Mouse (Mus musculus): ENCODE measurements around the gene Otogl. TPM values are rescaled to one million over a fixed set of nuclear protein-coding genes. Genes with fewer than 3 reads are reported as not detected.

Gene Otogl
- total and polyA plus RNA-seq, 2 experiments from 2014 or later: 0.04 to 0.22 TPM

GRCm38 (mm10) chr10:107792491-107792890 is 119.4 kb downstream of the Otogl start:
- H3K4me3 ChIP-seq (ENCODE audit: low read depth, low read length): no peak overlapping the region
- WGBS: 81% methylated on average over 3 of the region's 3 CpGs
- no peaks in the 10 kb centered on the region for H3K36me3 ChIP-seq (ENCODE audit: insufficient read depth, low read length)
- no peak overlapping the region for H3K4me2 ChIP-seq (ENCODE audit: low read depth, low read length, poor library complexity, severe bottlenecking)
- H3K9me3 ChIP-seq (ENCODE audit: low read length): no peaks in the 10 kb centered on the region
- H3K4me1 ChIP-seq (ENCODE audit: insufficient read depth, low read length): no peaks in the 10 kb centered on the region
- DNase-seq (ENCODE audit: low spot score): no peak
- H3K27ac ChIP-seq (ENCODE audit: low read depth, low read length): no peak overlapping the region
- no peak overlapping the region for H3K9ac ChIP-seq (replicated peaks; ENCODE audit: low read length, poor library complexity, severe bottlenecking)
- ATAC-seq (ENCODE audit: low FRiP score): no peak
- H3K27me3 ChIP-seq (ENCODE audit: insufficient read depth, low read length): no peaks in the 10 kb centered on the region
- TF ChIP-seq CTCF (IDR thresholded peaks at IDR 0.05): no peak

- Histone ChIP-seq H3K4me3 (ENCODE audit: low read depth, low read length) (no peak overlapping the region), H3K27me3 (ENCODE audit: insufficient read depth, low read length) (no peaks in the 10 kb centered on the region), H3K9ac (replicated peaks; ENCODE audit: low read length, poor library complexity, severe bottlenecking) (no peak overlapping the region), H3K27ac (ENCODE audit: low read depth, low read length) (no peak overlapping the region), H3K4me2 (ENCODE audit: low read depth, low read length, poor library complexity, severe bottlenecking) (no peak overlapping the region), H3K36me3 (ENCODE audit: insufficient read depth, low read length) (no peaks in the 10 kb centered on the region), H3K4me1 (ENCODE audit: insufficient read depth, low read length) (no peaks in the 10 kb centered on the region), H3K9me3 (ENCODE audit: low read length) (no peaks in the 10 kb centered on the region)
- ATAC-seq (ENCODE audit: low FRiP score): no peak
- no peak for DNase-seq (ENCODE audit: low spot score)
- TF ChIP-seq CTCF (IDR thresholded peaks at IDR 0.05): no peak
- WGBS: 81% methylated on average over 2 of the region's 2 CpGs
These were observed 132.4 kb downstream of the Otogl start for GRCm38 (mm10) chr10:107779548-107779947.

- Histone ChIP-seq H3K27me3 (ENCODE audit: insufficient read depth, low read length) (no peaks in the 10 kb centered on the region), H3K4me2 (ENCODE audit: low read depth, low read length, poor library complexity, severe bottlenecking) (no peak overlapping the region), H3K9ac (replicated peaks; ENCODE audit: low read length, poor library complexity, severe bottlenecking) (no peak overlapping the region), H3K36me3 (ENCODE audit: insufficient read depth, low read length) (no peaks in the 10 kb centered on the region), H3K4me1 (ENCODE audit: insufficient read depth, low read length) (no peaks in the 10 kb centered on the region), H3K9me3 (ENCODE audit: low read length) (no peaks in the 10 kb centered on the region), H3K27ac (ENCODE audit: low read depth, low read length) (no peak overlapping the region), H3K4me3 (ENCODE audit: low read depth, low read length) (no peak overlapping the region)
- 58% methylated on average over 1 of the region's 1 CpGs for WGBS
- DNase-seq (ENCODE audit: low spot score) (no peak), ATAC-seq (ENCODE audit: low FRiP score) (no peak)
- TF ChIP-seq CTCF (IDR thresholded peaks at IDR 0.05): no peak
These were observed 152.3 kb downstream of the Otogl start for GRCm38 (mm10) chr10:107759624-107760023.

GRCm38 (mm10) chr10:107753471-107753870 is 158.5 kb downstream of the Otogl start:
- WGBS: 96% methylated on average over 3 of the region's 3 CpGs
- TF ChIP-seq CTCF (IDR thresholded peaks at IDR 0.05): no peak
- no peak for ATAC-seq (ENCODE audit: low FRiP score)
- Histone ChIP-seq H3K27me3 (ENCODE audit: insufficient read depth, low read length) (no peaks in the 10 kb centered on the region), H3K9ac (replicated peaks; ENCODE audit: low read length, poor library complexity, severe bottlenecking) (no peak overlapping the region), H3K27ac (ENCODE audit: low read depth, low read length) (no peak overlapping the region), H3K36me3 (ENCODE audit: insufficient read depth, low read length) (no peaks in the 10 kb centered on the region), H3K4me3 (ENCODE audit: low read depth, low read length) (no peak overlapping the region), H3K4me2 (ENCODE audit: low read depth, low read length, poor library complexity, severe bottlenecking) (no peak overlapping the region), H3K4me1 (ENCODE audit: insufficient read depth, low read length) (no peaks in the 10 kb centered on the region), H3K9me3 (ENCODE audit: low read length) (no peaks in the 10 kb centered on the region)
- no peak for DNase-seq (ENCODE audit: low spot score)

DNA sequence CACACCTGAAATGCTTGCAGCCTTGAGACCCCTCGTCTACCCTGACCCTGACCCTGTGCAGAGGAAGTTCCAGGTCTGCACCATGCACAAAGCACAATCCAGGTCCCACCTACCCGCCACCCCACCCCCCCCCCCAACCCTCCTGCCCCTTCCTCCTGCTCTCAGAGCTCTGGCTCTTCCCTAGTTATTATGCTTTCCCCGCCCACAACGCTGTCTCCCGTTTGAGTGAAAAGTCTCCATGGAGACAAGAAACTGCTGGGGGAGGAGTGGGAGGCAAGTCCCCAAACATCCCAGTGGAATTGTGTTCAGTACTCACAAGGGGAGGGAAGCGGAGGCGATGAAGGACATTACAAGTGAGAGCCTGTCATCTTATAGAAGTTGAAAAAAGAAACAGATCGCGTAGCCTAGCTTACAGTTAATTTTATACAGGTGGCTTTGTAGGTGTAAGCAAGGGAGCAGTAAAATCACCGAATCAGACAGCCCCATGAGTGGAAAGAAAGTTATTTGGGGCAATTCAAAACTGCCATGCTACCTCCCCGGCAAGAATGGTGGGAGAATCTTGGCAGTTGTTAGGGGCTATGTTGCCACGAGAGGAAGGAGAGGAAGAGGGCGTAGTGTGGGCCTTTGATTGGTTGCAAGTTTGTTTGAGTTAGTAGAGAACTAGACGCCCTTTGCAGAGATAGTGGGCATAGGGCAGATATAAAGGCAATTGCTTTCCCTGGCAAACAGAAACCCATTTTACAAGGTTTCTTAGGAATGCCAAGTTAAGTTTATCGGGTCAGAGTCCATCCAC is 159.4 kb downstream of the Otogl start:
- peak; percentile 54 for DNase-seq (ENCODE audit: low spot score)
- peak overlapping the region; percentile 40 for H3K4me2 ChIP-seq (ENCODE audit: low read depth, low read length, poor library complexity, severe bottlenecking)
- no peak for TF ChIP-seq CTCF (IDR thresholded peaks at IDR 0.05)
- no peaks in the 10 kb centered on the region for H3K9me3 ChIP-seq (ENCODE audit: low read length)
- no peaks in the 10 kb centered on the region for H3K36me3 ChIP-seq (ENCODE audit: insufficient read depth, low read length)
- no peak overlapping the region for H3K27ac ChIP-seq (ENCODE audit: low read depth, low read length)
- no peak overlapping the region for H3K9ac ChIP-seq (replicated peaks; ENCODE audit: low read length, poor library complexity, severe bottlenecking)
- 0 out of 2 replicates have a peak, but pooled peaks have one; percentile 23 for ATAC-seq (ENCODE audit: low FRiP score)
- 22% methylated on average over 14 of the region's 15 CpGs for WGBS
- H3K27me3 ChIP-seq (ENCODE audit: insufficient read depth, low read length): no peaks in the 10 kb centered on the region
- H3K4me1 ChIP-seq (ENCODE audit: insufficient read depth, low read length): no peaks in the 10 kb centered on the region
- peak overlapping the region; percentile 13; the same call in 1 of the 2 replicates for H3K4me3 ChIP-seq (ENCODE audit: low read depth, low read length)

DNA sequence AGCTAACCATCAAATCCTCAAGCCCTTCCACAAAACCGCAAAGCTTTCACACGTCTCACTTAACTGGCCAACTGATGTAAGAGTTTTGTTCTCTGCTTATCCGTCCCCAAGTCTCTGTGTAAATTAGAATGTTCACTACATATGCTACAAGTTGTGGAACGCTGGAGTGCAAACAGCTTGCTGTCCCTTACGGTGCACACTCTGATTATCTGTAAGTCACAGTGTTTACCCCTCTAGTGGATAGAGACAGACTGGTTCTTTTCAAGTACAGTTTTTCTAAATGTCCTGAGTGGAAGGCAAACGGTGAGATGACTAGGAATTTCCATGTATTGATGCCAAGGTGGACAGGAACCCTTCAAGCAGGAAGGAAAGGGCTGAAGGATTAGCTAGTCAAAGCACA is 160.0 kb downstream of the Otogl start:
- no peak overlapping the region for H3K27ac ChIP-seq (ENCODE audit: low read depth, low read length)
- H3K9ac ChIP-seq (replicated peaks; ENCODE audit: low read length, poor library complexity, severe bottlenecking): no peak overlapping the region
- H3K4me3 ChIP-seq (ENCODE audit: low read depth, low read length): peak overlapping the region; percentile 13; the same call in 1 of the 2 replicates
- no peak for DNase-seq (ENCODE audit: low spot score)
- TF ChIP-seq CTCF (IDR thresholded peaks at IDR 0.05): no peak
- no peaks in the 10 kb centered on the region for H3K36me3 ChIP-seq (ENCODE audit: insufficient read depth, low read length)
- no peaks in the 10 kb centered on the region for H3K27me3 ChIP-seq (ENCODE audit: insufficient read depth, low read length)
- WGBS: 25% methylated on average over 6 of the region's 6 CpGs
- no peaks in the 10 kb centered on the region for H3K9me3 ChIP-seq (ENCODE audit: low read length)
- ATAC-seq (ENCODE audit: low FRiP score): no peak
- no peaks in the 10 kb centered on the region for H3K4me1 ChIP-seq (ENCODE audit: insufficient read depth, low read length)
- peak overlapping the region; percentile 40 for H3K4me2 ChIP-seq (ENCODE audit: low read depth, low read length, poor library complexity, severe bottlenecking)

Measured in midbrain, postnatal 0 days (tissue).